Mouse (Mus musculus) hindbrain, embryonic 13.5 days (tissue): Measurements from ENCODE around the gene Cd180. TPM values are rescaled to one million over a fixed set of nuclear protein-coding genes. Genes with fewer than 3 reads are reported as not detected.

Experiments used
- ATAC-seq: fragments of 200-750 bp; cut with Nextera tagmentation; 2 replicates; pipeline ENCODE4 v1.8.0; 2017; ENCODE audit warnings: moderate TSS enrichment; ENCODE audit not compliant: low FRiP score
- H3K27ac ChIP-seq: fragments of 300-500 bp; sonication (generic); 2 replicates; pipeline ENCODE4 v1.5.1; 2015; ENCODE audit warnings: inconsistent platforms, mild to moderate bottlenecking, moderate library complexity
- H3K27me3 ChIP-seq: fragments of 300-500 bp; sonication (generic); 2 replicates; pipeline ENCODE4 v1.6.1; 2015; ENCODE audit warnings: mild to moderate bottlenecking, inconsistent platforms
- H3K36me3 ChIP-seq: fragments of 300-500 bp; sonication (generic); 2 replicates; pipeline ENCODE4 v1.6.1; 2015; ENCODE audit warnings: mild to moderate bottlenecking, inconsistent platforms
- H3K4me1 ChIP-seq: fragments of 300-500 bp; sonication (generic); replicated peaks from 2 replicates; pipeline ENCODE4 v1.6.1; 2015; ENCODE audit warnings: inconsistent platforms
- H3K4me2 ChIP-seq: fragments of 300-500 bp; sonication (generic); 2 replicates; pipeline ENCODE4 v1.6.1; 2015; ENCODE audit warnings: inconsistent platforms, mild to moderate bottlenecking, moderate library complexity
- H3K4me3 ChIP-seq: fragments of 300-500 bp; sonication (generic); 2 replicates; pipeline ENCODE4 v1.5.1; 2015; ENCODE audit warnings: mild to moderate bottlenecking, inconsistent platforms
- H3K9ac ChIP-seq: fragments of 300-500 bp; sonication (generic); 2 replicates; pipeline ENCODE4 v1.6.1; 2015; ENCODE audit warnings: mild to moderate bottlenecking, inconsistent platforms
- H3K9me3 ChIP-seq: fragments of 300-500 bp; sonication (generic); 2 replicates; pipeline ENCODE4 v1.6.1; 2016; ENCODE audit warnings: inconsistent platforms
- WGBS: fragments of 180-500 bp; shearing (Covaris S2); methylation state at CpG from one replicate; pipeline ENCODE4 v1.1.7; 2015; 5-methylcytosine and 5-hydroxymethylcytosine counted together
- polyA plus RNA-seq: library from polyadenylated mRNA; unstranded; fragments of >200 nt; fragmentation: Nextera tagmentation; extraction: Ambion mirVana; gene quantifications from 2 replicates; pipeline ENCODE4 v1.2.1, GENCODE M21; 2015

Cd180 gene
- polyA plus RNA-seq, 1 experiment from 2014 or later: 0.57 TPM

- H3K36me3 ChIP-seq: no peaks in the 10 kb centered on the region
- H3K9me3 ChIP-seq: no peaks in the 10 kb centered on the region
- no peak overlapping the region for H3K4me2 ChIP-seq
- no peak overlapping the region for H3K4me3 ChIP-seq
- 97% methylated on average over 1 of the region's 1 CpGs for WGBS
- ATAC-seq: no peak
- H3K9ac ChIP-seq: no peak overlapping the region
- H3K4me1 ChIP-seq: peaks cover 8% of the 10 kb centered on the region; the same call in 1 of the 2 replicates
- H3K27me3 ChIP-seq: no peaks in the 10 kb centered on the region
- no peak overlapping the region for H3K27ac ChIP-seq
Observed at GRCm38 (mm10) chr13:102688121-102688520, 5.2 kb upstream of the Cd180 start.

DNA sequence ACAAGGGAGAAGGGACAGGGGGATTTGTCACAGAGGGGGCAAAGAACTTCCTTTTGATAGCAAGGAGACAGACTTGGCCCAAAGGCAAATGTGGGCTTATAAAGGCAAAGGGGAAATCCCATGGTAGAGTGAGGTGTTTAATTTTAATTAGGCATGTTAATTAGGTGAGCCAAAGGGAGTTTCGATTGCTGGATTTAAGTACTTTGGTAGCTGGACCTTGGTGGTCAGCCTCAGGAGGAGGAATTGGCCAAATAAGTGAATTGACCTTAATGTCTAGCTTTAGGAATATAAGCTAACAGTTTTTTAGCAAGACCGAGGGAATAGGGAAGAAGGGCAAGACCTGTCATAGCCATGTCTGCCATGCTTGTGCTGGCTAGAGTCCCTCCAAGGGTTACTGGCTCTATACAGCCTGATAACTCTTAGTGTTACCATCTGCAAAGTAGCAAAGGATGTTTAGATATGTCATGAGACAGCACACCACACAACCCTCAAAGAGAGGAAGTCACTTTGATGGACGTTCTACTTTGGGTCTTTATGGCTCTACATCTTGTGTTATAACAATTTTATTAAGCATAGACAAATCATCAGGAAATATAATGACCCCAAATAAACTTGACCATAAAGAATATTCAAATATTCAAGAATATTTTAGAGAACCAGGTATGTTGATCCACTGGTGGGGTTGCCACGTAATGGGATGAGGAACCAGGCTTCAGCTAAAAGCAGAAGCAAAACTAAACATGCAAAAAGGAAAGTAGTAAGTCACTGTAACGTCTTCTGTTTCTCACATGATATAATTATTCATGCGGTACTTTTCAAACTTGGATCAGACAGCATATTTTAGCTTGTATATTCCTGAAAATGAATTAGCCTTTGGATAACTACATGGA lies 3.9 kb upstream of the Cd180 start:
- no peak overlapping the region for H3K4me3 ChIP-seq
- H3K9me3 ChIP-seq: no peaks in the 10 kb centered on the region
- H3K27ac ChIP-seq: no peak overlapping the region
- WGBS: 90% methylated on average over 6 of the region's 6 CpGs
- ATAC-seq: no peak
- H3K27me3 ChIP-seq: no peaks in the 10 kb centered on the region
- H3K4me2 ChIP-seq: no peak overlapping the region
- H3K4me1 ChIP-seq: peaks cover 8% of the 10 kb centered on the region; the same call in 1 of the 2 replicates
- H3K9ac ChIP-seq: no peak overlapping the region
- no peaks in the 10 kb centered on the region for H3K36me3 ChIP-seq

- WGBS: 89% methylated on average over 5 of the region's 5 CpGs
- Histone ChIP-seq H3K9ac (no peak overlapping the region), H3K27me3 (no peaks in the 10 kb centered on the region), H3K4me2 (no peak overlapping the region), H3K4me1 (peaks cover 8% of the 10 kb centered on the region; the same call in 1 of the 2 replicates), H3K27ac (no peak overlapping the region), H3K36me3 (no peaks in the 10 kb centered on the region), H3K4me3 (no peak overlapping the region), H3K9me3 (no peaks in the 10 kb centered on the region)
- ATAC-seq: no peak
Observed at GRCm38 (mm10) chr13:102690184-102690583, 3.2 kb upstream of the Cd180 start.

DNA sequence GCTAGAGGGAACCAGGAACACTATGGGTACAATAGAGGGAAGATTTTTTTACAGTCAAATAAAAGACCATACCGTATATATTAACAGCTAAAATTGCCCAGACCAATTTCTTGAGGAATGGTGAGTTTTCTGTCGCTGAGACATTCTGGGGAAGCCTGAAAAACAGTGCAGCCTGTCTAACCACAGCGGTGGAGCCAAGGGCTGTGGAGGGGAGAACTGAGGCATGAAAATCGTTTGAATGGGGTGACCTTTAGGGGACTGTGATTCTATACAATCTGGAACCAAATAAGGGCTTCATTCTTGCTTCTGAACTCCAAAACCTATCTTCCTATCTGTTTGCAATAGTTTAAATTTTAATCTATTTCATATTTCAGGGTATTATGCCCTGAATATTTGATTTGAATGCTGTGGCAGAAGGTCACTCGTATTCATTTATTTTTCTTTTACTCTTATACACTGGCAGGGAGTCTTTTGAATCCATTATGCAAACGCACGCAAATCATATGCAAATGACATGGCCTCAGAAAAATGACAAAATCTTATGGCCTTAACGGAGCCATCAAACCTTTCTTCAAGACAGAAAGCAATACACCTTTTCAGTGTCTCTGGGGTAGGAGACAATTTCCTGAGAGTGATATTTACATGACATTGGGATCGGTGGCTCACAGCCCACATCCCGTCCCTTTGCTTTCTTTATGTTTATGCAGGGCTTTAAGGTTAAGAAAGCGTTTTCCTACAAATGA lies 1.8 kb upstream of the Cd180 start:
- no peak for ATAC-seq
- H3K9me3 ChIP-seq: no peaks in the 10 kb centered on the region
- H3K4me3 ChIP-seq: no peak overlapping the region
- 43% methylated on average over 11 of the region's 11 CpGs for WGBS
- H3K36me3 ChIP-seq: no peaks in the 10 kb centered on the region
- no peak overlapping the region for H3K27ac ChIP-seq
- H3K9ac ChIP-seq: no peak overlapping the region
- no peak overlapping the region for H3K4me2 ChIP-seq
- H3K27me3 ChIP-seq: no peaks in the 10 kb centered on the region
- peaks cover 8% of the 10 kb centered on the region; the same call in 1 of the 2 replicates for H3K4me1 ChIP-seq

DNA sequence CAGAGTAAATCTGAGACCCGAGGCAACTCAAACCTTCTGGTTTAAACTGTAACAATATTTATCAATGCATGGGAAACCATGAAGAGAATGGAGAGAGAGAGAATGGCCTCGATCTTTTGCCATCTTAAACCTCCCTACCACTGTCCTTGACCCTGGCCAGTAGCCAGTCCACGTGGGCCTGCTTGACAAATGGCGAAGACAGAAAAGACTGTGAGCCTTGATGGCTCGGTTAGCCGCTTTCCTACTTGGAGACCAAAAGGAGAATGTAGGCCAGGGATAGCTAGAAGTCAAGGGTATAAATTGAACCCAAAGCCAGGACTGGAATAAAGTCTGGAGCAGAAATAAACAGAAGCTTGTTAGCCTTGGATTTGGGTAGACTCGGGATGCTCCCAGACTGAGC lies 796 bp downstream of the Cd180 start:
- no peak overlapping the region for H3K9ac ChIP-seq
- no peak for ATAC-seq
- H3K4me3 ChIP-seq: no peak overlapping the region
- no peaks in the 10 kb centered on the region for H3K27me3 ChIP-seq
- no peak overlapping the region for H3K4me2 ChIP-seq
- no peak overlapping the region for H3K27ac ChIP-seq
- H3K9me3 ChIP-seq: no peaks in the 10 kb centered on the region
- peaks cover 20% of the 10 kb centered on the region for H3K4me1 ChIP-seq
- WGBS: 88% methylated on average over 7 of the region's 7 CpGs
- no peaks in the 10 kb centered on the region for H3K36me3 ChIP-seq

GRCm38 (mm10) chr13:102695121-102695905 lies 2.0 kb downstream of the Cd180 start:
- Histone ChIP-seq H3K4me2 (no peak overlapping the region), H3K4me3 (no peak overlapping the region), H3K9me3 (no peaks in the 10 kb centered on the region), H3K4me1 (peaks cover 28% of the 10 kb centered on the region), H3K27me3 (no peaks in the 10 kb centered on the region), H3K9ac (no peak overlapping the region), H3K27ac (no peak overlapping the region), H3K36me3 (no peaks in the 10 kb centered on the region)
- ATAC-seq: no peak
- 81% methylated on average over 7 of the region's 7 CpGs for WGBS

- WGBS: 21% methylated on average over 10 of the region's 10 CpGs
- H3K4me3 ChIP-seq: 0 out of 2 replicates have a peak overlapping the region, but pooled peaks have one; percentile 7
- H3K9ac ChIP-seq: peak overlapping the region; percentile 60
- H3K27me3 ChIP-seq: no peaks in the 10 kb centered on the region
- H3K4me1 ChIP-seq: peaks cover 24% of the 10 kb centered on the region
- H3K27ac ChIP-seq: peak overlapping the region; percentile 77
- no peak for ATAC-seq
- H3K9me3 ChIP-seq: no peaks in the 10 kb centered on the region
- peak overlapping the region; percentile 46 for H3K4me2 ChIP-seq
- H3K36me3 ChIP-seq: no peaks in the 10 kb centered on the region
Observed at GRCm38 (mm10) chr13:102698335-102698734, 5.0 kb downstream of the Cd180 start.

- Histone ChIP-seq H3K9ac (peak overlapping the region; percentile 60), H3K27ac (peak overlapping the region; percentile 77), H3K9me3 (no peaks in the 10 kb centered on the region), H3K4me1 (peaks cover 24% of the 10 kb centered on the region), H3K4me3 (0 out of 2 replicates have a peak overlapping the region, but pooled peaks have one; percentile 7), H3K4me2 (peak overlapping the region; percentile 46), H3K27me3 (no peaks in the 10 kb centered on the region), H3K36me3 (no peaks in the 10 kb centered on the region)
- peak; percentile 90 for ATAC-seq
- WGBS: 29% methylated on average over 14 of the region's 14 CpGs
Observed at GRCm38 (mm10) chr13:102698751-102699323, 5.5 kb downstream of the Cd180 start.

DNA sequence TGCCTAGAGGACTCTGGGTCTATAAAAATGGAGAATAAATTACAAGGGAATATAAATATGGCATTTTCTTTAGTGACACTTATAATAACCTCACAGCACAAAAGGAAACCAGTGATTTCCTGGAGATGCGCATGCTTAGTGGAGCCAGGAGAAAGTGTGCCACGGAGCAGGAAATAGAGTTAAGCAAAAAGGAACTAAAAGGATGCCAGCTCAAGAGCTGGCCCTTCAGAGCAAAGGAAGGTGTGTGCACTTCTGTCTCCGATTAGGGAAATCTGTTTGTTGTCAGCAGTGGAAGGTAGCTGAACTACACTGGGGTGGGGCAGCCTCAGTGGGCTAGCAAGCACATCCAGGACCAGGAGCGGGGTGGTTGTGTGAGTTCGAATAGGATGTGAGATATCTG lies 6.8 kb downstream of the Cd180 start:
- Histone ChIP-seq H3K4me2 (no peak overlapping the region), H3K27ac (no peak overlapping the region), H3K4me3 (no peak overlapping the region), H3K36me3 (no peaks in the 10 kb centered on the region), H3K4me1 (peaks cover 24% of the 10 kb centered on the region), H3K9me3 (no peaks in the 10 kb centered on the region), H3K9ac (no peak overlapping the region), H3K27me3 (no peaks in the 10 kb centered on the region)
- no peak for ATAC-seq
- WGBS: 91% methylated on average over 5 of the region's 5 CpGs

- no peak overlapping the region for H3K27ac ChIP-seq
- H3K4me2 ChIP-seq: no peak overlapping the region
- no peak overlapping the region for H3K9ac ChIP-seq
- no peak for ATAC-seq
- no peaks in the 10 kb centered on the region for H3K27me3 ChIP-seq
- WGBS: 91% methylated on average over 3 of the region's 3 CpGs
- H3K9me3 ChIP-seq: no peaks in the 10 kb centered on the region
- H3K36me3 ChIP-seq: no peaks in the 10 kb centered on the region
- H3K4me3 ChIP-seq: no peak overlapping the region
- peaks cover 24% of the 10 kb centered on the region for H3K4me1 ChIP-seq
Observed at GRCm38 (mm10) chr13:102700744-102701143, 7.4 kb downstream of the Cd180 start.

DNA sequence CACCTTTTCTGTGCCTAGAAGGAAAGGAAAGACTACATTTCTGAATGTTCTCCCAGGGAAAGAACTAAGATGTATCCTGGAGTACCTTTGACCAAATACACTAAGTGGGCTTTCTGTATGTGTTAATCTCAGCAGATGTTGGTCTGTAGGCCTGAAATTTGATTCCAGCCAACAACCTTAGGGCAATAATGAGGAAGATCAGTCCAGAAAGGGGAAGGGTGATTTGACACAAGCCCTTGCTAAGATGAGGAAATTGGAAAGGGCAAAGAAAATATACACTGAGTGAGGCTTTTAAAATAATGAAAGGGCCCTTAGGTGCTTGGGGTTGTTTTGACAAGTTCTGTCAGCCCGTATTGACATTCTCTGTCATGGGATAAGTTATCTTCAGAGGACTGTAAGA lies 23.6 kb downstream of the Cd180 start:
- Histone ChIP-seq H3K4me2 (no peak overlapping the region), H3K9me3 (no peaks in the 10 kb centered on the region), H3K9ac (no peak overlapping the region), H3K4me3 (no peak overlapping the region), H3K36me3 (no peaks in the 10 kb centered on the region), H3K27ac (no peak overlapping the region), H3K4me1 (no peaks in the 10 kb centered on the region), H3K27me3 (no peaks in the 10 kb centered on the region)
- 92% methylated on average over 1 of the region's 1 CpGs for WGBS
- ATAC-seq: no peak

- H3K27ac ChIP-seq: no peak overlapping the region
- no peak overlapping the region for H3K4me2 ChIP-seq
- H3K4me1 ChIP-seq: no peaks in the 10 kb centered on the region
- no peaks in the 10 kb centered on the region for H3K9me3 ChIP-seq
- no peaks in the 10 kb centered on the region for H3K27me3 ChIP-seq
- H3K36me3 ChIP-seq: no peaks in the 10 kb centered on the region
- ATAC-seq: no peak
- H3K9ac ChIP-seq: no peak overlapping the region
- no peak overlapping the region for H3K4me3 ChIP-seq
Observed at GRCm38 (mm10) chr13:102725416-102725815, 32.1 kb downstream of the Cd180 start.
